Mouse (Mus musculus): ENCODE results near the gene Lama5.

The Lama5 gene

DNA sequence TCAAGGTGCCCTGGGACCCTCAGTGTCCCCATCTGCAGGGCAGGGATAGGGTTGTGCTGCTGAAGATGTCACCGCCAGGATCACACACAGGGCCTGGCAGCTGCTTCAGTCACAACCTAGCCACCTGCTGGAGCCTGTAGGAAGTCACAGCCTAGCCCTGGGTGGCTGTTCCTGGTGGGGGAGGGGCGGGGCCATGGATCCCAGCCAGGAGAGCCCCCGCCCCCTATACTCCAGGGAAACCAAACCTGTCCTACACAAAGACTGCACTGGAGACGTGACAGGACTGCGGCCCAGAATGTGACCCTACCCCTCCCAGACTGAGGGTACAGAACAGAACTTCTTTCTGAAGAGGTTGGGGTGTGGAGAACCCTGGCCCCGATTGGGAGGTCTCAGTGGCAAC, 3.4 kb downstream of the Lama5 start:
- DNase-seq: no peak

DNA sequence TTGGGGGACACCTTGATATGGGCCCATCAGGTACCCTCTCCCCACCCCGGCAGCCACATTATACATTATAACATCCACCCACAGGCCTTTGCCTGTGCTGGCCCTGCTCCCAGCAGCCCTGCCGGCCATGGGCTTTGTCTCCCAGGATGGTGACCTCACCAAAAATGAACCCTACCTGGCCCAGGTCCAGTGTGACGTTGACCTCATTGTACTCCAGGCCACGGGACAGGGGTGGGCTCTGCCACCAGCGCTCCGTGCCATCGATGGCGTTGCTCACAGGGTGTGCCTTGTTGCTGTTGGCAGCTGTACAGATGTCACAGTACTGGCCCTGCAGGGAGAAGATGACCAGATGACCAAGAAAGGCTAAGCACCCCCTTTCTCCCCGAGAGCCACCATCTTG, 4.6 kb downstream of the Lama5 start:
- DNase-seq: no peak

DNA sequence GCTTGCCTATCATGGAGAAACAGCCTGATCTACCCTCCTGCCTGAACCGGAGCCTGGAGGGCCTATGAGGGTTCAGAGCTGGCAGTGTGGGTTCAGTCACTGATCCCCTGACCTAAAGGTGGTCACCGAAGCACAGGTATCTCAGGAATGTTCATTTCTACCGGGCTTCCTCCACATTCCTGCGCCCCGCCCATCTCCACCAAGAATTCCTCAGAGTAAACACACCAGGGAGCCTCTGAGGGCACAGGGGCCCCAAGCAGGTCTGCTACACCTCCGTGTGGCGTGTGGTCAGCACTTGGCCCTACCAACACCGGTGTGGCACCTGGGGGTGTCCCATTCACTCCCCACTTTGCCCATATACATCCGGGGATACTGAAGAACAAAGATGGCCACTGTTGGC, 5.5 kb downstream of the Lama5 start:
- no peak for DNase-seq

DNA sequence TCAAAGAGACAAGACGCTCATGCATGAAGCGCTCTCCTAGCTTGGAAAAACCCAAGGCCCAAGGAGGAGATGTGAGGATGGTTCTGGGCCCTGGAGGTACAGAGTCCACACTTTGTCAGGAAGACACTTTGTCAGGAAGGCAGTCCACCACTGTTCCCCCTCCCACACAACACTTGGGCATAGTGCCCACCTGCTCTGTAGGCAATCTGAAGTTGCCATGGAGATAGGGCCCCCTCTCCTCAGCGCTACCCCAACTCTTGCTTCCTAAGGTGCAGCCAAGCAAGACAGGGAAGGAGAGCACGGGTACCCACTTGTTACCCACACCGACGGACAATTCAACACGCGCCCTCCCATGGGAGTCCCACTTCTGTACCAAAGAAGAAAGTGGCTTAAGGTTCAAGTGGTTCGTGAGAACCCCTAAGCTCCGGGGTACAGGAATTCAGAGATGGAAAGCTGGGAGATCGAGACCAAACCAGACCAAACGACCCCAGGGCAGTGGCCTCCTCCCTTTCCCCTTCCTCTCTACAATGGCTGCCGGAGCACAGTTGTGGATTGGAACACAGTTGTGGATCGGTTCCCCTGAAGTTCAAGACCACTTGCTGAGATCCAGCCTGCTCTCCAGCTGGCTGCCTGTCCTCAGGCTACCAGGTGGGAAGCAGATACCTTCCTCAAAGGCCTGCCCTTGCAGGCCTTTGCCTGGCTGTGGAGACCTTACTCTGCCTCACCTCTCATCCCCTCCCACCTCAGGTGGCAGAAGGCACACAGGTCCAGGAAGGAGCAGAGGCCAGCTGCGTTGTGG, 6.3 kb downstream of the Lama5 start:
- no peak for DNase-seq

DNA sequence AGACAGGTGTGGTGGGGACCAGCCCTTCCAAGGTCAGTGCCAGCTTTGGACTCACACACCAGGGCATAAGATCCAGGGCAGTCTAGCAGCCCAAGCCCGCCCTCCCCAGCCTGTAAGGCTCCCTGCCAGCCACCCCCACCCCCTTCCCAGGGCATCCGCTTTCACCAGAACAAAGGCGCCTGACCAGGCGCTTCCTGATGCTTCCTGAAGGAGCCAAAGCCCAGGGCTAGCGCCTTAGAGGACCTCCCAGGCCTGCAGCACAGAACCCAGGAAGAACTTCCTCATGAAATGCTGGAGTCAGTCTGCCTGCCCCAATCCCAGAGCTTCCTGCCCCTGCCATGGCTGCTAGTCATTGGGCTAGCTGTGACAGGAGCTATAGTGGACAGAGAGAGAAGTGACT, 7.0 kb downstream of the Lama5 start:
- no peak for DNase-seq

DNA sequence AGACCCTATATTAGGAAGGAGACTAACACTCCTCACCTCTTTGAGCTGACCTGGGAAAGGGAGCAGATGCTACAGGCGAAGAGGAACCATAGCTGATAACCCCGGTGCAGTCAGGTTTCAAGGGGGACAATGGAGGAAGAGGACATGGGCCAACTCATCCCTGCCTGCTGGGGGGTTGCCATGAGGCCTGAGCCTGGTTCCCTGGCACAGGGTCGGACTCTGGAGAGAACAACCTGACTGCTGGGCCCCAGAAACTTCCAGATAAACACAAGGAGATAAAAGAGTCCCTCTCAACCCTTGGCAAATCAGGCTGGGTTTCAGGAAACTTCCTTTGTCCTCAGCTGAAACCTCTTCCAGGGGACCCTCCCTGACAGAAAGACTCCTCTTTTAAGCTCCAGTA, 7.4 kb downstream of the Lama5 start:
- no peak for DNase-seq

DNA sequence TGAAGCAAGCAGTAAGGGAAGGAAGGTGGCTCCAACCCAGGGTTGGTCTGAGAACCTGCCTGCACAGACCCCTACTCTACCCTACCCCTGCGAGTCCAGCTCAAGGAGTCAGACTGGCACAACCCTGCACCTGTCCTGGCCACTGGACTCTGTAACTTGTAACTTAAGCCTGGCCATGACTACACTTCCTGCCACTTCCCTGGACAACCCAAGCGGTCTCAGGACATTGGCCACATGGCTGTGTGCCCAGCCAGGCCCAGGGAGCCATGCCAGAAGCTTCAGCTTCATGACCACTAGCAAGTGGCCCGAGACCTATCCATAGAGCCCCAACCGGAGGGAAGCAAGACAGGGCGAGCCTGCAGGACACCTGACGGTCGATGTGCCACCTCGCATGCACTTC, 8.1 kb downstream of the Lama5 start:
- DNase-seq: no peak

DNA sequence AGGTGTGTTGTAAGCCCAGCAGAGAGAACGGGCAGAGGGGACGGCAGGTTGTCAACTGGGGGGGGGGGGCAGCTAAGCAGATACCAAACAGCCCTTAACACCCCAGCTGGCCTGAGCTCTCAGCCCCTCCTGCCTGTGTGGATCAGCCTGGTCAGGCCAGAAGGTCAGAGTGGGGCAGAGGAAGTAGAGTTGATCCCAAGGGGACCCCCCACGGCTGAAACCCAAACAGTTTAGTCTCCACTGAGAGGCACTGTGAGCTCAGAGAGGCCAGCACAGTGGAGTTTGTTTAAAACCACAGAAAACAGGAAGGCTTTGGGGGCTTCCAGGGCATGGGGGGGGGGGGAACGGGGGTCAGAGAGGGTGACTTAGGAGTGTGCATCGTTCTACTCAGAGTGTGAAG, 8.7 kb downstream of the Lama5 start:
- DNase-seq: no peak

DNA sequence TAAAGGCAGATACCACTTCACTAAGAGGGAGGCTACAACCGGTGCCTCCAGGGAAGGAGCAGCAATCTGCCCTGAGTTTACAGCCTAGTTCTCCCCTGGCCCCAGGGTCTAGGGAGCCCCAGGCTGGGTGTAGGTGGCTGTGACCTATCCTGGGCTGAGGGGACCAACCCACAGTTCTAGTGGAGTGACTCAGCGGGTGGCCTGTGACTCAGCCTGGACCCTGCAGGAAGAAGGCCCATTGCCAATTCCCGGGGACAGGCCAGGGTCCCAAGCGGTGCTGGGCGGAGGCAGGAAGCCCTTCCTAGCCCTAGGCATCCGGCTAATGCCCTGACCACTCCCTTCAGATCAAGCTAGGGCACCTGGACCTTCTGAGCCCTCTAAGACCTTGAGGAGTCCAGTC, 9.7 kb downstream of the Lama5 start:
- DNase-seq: no peak

DNA sequence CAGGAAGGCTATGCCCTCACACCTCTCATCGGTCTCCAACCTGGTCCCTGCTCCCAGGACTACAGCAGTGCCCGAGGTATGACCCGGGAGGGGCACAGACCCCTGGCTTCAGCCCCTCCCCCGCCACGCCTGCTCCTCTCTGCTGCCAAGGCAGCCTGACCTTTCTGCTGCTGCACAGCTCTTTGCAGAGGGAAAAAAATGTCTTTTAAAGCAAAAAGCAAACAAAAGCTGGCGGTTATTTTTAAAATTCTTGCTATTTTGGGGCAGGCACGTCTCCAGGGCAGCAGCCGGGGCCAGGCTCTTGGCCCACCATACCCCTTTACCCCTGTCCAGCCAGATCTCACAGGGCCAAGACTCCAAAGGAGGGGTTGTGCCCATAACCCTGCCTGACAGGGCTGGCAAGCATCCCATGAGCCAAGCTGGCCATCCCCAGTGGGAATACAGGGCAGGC, 10.6 kb downstream of the Lama5 start:
- no peak for DNase-seq

DNA sequence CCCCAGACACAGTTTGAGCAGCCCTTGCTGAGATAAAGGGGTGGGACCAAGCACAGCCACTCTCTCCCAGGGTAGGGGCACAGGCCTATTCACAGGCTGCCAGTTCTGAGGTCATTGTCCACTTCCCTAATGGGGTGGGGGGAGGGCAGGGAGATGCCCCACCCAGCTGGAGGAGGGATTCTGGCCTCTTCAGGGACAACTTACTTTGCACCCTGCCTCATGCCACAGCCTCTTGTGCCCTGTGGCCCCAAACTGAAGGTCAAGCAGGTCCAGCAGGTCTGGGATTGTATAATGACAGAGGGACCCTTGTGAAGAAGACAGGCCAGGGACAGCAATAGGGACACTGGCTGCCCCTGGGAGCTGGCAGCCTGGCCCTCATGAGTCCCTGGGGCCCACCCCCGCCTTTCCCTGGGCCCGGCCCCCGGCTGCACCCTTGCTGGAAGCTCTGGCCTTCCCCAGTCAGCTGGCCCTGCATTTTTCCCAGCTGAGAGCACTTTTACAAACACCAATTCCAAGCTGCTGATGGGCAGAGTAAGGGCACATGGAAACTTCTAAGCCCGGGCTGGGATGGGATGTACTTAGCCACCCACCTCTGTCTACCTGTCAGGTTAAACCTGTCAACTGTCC, 11.2 kb downstream of the Lama5 start:
- DNase-seq: no peak

DNA sequence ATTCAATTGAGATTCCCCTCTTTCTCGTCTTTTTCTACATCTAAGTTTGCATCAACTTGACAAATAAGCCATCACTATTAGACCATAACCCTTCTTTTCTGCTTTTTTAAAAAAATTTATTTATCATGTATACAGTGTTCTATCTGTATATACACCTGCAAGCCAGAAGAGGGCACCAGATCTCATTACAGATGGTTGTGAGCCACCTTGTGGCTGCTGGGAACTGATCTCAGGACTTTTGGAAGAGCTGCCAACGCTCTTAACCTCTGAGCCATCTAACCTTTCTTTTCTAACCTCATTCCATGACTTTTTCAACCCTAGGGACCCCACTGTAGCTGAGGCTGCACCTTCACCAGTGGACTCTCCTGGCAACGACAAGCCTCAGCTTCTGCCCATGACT, 13.4 kb downstream of the Lama5 start:
- no peak for DNase-seq

DNA sequence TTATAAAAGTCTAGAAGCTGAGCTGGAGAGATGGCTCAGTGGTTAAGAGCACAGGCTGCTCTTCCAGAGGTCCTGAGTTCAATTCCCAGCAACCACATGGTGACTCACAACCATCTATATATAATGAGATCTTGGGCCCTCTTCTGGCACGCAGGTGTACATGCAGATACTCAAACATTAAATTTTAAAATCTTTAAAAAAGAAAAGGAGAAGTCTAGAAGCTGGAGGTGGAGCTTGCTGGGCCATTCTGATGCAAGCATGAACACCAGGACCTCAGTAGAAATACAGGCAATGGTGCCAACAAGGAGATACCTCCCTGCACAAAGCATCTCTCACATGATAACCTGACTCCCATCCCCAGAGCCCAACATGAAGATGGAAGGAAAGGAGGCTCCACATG, 16.7 kb downstream of the Lama5 start:
- no peak for DNase-seq

DNA sequence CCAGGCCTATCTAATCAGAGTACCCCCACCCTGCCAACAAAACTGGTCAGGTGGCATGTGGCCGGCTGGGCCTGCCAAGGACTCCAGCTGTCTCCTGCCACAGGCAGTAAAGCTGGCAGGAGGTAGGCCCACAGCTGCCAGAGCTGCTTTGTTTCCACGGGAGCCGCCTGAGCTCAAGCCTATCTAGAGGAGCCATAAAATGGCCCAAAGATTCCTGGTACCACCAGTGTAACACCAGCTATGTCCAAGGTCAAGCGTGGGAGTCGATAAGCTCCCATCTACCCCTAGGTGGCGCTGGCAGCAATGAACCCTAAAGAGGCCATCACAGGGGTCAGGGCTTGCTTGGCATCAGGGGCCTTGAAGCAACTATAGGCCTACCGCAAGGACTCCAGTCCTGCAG, 17.8 kb downstream of the Lama5 start:
- no peak for DNase-seq

DNA sequence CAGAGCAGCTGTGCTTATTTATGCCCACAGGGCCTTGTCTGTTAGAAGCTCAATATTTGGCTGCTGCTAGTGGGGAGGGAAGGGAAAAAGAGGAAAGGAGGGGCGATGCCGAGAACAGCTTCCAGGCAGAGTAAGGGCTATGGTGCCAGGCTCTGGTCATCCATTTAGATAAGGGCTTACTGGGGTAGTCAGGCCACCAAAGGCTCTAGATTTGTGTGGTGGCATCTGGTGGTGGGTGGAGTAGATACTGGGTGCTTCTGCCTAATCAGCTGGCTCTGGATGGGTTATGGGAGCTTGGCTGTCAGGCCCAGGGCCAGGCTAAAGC, 19.7 kb downstream of the Lama5 start:
- no peak for DNase-seq

DNA sequence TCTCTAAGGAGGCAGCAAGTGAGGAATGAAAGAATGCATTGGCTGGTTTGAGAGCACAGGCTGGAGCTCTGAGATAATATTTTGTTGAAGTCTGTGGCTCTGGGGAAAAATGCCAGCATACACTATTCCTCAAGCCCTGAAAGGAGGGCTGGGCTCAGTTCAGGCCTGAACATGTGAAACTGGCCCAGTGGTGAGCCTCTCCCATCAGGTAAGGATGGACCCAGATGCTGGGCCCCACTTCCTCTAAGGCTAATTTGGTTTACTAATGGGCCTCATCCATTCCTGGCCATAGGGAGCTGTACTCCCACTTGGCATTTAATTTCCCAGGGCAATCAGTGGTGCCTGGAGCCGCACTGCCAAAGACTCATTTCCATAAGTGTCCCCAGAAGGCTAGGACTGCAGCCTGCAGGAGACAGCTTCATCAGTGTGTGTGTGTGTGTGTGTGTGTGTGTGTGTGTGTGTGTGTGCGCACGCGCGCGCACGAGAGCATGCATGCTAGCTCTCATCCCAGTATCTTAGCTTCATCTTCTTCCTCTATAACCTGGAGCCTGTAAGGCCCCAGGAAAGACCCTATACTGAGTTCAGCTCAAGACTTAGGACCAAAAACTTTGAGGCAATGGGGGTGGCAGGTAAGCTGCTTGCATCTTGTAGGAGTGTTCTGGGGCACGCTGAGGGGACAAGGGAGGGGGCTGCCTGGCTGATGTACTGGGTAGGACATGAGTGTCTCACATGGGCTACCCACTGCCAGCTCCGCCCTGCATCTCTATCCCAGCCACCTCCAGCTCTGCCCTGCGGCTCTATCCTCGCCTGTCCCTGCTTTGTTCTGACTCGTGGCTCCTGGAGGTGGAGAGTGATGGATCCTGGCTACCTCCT, 20.3 kb downstream of the Lama5 start:
- no peak for DNase-seq

DNA sequence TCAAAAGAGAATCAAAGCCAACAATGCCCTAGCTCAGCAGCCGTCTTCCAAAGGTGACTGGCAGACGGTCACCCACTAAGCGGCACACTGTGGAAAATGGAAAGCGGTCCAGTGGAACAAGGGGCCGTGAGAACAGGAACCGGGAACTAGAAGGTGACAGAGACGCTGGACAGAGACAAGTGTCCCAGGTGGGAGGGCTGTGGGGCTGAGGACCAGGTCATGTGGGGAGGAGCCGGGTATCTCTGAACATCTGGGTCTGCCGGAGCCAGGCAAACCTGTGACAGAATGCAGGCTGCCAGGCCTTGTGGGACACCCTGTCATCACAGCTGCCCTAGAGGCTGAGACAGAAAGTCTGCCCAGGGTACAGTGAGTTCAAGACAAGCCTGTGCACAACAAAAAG, 21.2 kb downstream of the Lama5 start:
- DNase-seq: no peak

DNA sequence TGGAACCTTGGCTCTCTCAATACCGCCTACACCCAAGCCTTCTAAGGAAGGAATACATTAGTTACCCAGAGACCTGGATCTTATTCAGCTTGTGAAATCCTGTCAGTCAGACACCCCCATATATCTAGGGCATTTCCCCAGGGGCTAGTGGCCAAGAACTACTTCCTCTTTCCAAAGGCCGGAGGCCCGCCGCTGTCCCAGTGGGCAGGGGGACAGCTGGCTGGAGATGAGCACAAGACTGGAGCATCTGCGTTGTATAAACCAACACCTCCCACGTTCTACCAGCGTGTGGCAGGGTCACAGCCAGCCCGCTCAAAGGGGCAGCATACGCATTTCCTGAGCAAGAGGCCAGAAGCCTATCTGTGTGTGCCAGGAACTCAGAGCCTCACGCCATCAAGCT, 22.9 kb downstream of the Lama5 start:
- DNase-seq: no peak

DNA sequence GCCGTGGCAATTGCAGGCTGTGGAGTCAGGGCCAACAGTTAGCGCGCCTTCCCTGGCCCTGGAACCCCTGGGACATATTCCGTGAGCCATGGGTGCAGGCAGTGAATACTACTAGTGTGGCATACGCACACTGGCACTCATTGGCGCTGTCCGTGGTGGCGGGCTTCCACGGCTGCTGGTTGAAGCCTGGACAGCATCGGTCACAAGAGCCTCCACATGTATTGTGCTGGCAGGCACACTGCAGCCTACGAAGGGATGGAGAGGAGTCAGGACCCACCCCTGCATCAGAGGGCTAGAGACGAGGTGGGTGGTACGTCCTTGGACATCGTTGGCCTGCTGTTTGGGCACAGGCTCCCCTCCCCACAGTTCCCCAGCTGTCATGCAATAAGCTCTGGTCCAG, 23.4 kb downstream of the Lama5 start:
- no peak for DNase-seq

DNA sequence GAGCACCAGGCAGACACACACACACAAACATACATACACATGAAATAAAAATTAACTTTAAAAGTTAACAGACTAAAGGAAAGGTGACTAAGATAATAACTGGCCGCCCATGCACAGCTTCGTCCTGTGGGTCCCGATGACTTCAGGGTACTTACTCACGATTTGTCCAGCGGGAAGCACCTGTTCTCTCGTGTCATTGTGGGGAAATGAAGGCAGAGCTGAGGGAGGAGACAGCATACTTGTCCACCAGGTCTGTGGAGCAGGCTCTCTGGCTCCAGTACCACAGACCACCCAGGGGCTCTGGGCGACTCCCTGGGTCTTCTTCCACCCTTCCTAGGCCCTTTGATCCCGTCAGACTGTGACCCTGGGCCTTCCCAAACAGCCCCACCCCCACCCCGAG, 24.4 kb downstream of the Lama5 start:
- no peak for DNase-seq

DNA sequence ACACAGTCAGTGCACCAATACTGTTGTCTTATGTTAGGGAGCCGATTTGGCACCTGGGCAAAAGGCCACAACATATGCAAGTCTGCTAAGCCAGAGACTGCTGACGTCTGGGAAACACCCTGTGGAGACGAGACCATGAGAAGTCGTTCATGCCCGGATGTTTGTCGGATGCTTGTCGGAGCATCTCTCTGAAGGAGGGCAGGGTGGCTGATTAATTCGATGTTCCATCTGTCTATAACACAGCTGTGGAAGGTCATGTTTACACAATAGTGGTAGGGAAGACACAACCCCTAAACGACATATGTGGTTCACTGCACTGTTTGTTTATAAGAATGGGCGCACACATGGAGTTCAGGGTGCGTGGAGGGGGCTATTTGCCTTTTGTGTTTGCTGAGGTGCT, 25.0 kb downstream of the Lama5 start:
- DNase-seq: no peak

DNA sequence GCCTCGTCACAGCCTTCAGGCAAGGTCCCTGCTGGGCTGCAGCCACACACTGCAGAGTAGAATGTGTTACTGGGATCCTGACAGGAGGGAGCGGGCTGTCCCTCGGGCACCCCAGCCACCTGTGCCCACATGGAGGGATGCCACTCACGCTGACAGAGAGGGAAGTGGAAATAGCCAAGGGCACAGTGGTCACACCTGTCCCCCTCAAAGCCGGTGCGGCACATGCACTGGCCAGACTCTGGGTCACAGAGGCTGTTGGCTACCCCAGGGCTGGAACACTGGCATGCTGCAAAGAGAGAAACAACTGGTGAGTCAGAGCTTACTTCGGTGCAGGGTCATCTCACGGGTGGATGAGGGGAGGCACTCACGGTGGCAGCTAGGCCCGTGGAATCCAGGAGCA, 26.9 kb downstream of the Lama5 start:
- DNase-seq: no peak

DNA sequence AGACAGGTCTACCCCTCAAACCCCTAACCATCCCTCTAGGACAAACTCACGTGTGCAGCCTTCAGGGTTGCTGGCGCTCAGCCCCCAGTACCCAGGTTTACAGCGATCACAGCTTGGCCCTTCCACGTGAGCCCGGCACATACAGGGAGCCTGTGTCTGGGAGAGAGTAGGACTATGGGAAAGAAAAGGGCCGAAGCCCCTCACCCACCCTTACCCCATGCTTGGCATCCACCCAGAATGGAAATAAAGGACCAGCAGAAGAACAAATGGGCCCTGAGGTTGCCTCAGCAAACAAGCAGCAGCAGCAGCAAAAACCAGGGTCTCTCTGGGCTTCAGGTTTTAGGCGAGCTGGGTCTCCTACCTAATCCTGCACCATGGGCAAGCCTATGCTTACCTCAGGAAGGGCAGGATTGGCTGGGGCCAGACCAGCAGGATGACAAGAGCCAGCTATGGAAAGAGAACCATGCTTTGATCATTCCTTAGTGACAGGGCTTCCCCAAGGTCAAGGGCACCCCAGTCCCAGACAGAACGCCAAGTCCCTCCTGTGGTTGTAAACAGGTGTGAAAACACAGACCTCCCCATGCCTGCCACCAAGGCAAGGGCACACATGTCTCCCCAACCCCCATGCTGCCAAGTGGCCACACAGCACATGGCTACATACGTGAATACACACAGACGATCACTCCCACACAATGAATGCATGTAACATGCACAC, 28.2 kb downstream of the Lama5 start:
- no peak for DNase-seq

Measured in right cerebral cortex, postnatal 25 days (tissue).